9 mouse cellular contexts compared by ENCODE assay signal in genomic region chr1:190978511-190979073, GRCm38 (mm10). TPM values are rescaled to one million over a fixed set of nuclear protein-coding genes. Genes with fewer than 3 reads are reported as not detected.
DNase-seq lines count a peak whose midpoint lies in the region; ATAC-seq and TF ChIP-seq lines count a peak whose summit lies in the region.
"Had no signal": no experiment of that assay in that cellular context is flagged by ENCODE, and none has a peak within 500 bp of the region (broad histone marks: within the 10 kb centered on the region; RNA-seq: fewer than 3 reads in every experiment).

No protein-coding gene starts in this region.

- ATAC-seq in forebrain, embryonic 16.5 days: peak; percentile 73
- ATAC-seq in midbrain, postnatal 0 days (ENCODE audit: low FRiP score): peak; percentile 64

- peak overlapping the region; percentile 79 for H3K4me3 ChIP-seq in gastrocnemius, adult 2 months
- H3K4me3 ChIP-seq in forebrain, embryonic 16.5 days (replicated peaks; ENCODE audit: low read length): peak overlapping the region; percentile 93
- H3K4me3 ChIP-seq in midbrain, postnatal 0 days (ENCODE audit: low read depth, low read length): peak overlapping the region; percentile 79

- WGBS in forebrain, embryonic 16.5 days: under 1% methylated on average over 46 of the region's 46 CpGs
- WGBS in midbrain, postnatal 0 days: 2% methylated on average over 46 of the region's 46 CpGs

- peak; percentile 33 for DNase-seq in gastrocnemius, adult 2 months
- DNase-seq in gastrocnemius, postnatal 36 days: no peak
- DNase-seq in urinary bladder, postnatal 25 days (ENCODE audit: low spot score): peak; percentile 9
- no peak for DNase-seq in urinary bladder, adult 2 months (ENCODE audit: low spot score)
- DNase-seq in kidney, postnatal 14 days: peak; percentile 20
- DNase-seq in midbrain, postnatal 0 days (ENCODE audit: low spot score): peak; percentile 54
- DNase-seq in left cerebral cortex, postnatal 14 days (ENCODE audit: low spot score in 2 of 2): no peak

- no peaks in the 10 kb centered on the region for H3K9me3 ChIP-seq in forebrain, embryonic 16.5 days (ENCODE audit: control insufficient read depth, low read length)
- H3K9me3 ChIP-seq in midbrain, postnatal 0 days (ENCODE audit: low read length): no peaks in the 10 kb centered on the region

- intact Hi-C loops in gastrocnemius, adult 2 months (cut with DNase I): no loop called here
- intact Hi-C loops in gastrocnemius, postnatal 36 days (cut with DNase I): no loop called here
- intact Hi-C loops in left cerebral cortex, postnatal 14 days (cut with DNase I): no loop called here

- 0 out of 2 replicates have a peak overlapping the region, but pooled peaks have one; percentile 31 for H3K27ac ChIP-seq in gastrocnemius, adult 2 months
- H3K27ac ChIP-seq in forebrain, embryonic 16.5 days (ENCODE audit: low read length): peak overlapping the region; percentile 97
- peak overlapping the region; percentile 94 for H3K27ac ChIP-seq in midbrain, postnatal 0 days (ENCODE audit: low read depth, low read length)

- no peaks in the 10 kb centered on the region for H3K27me3 ChIP-seq in forebrain, embryonic 16.5 days (replicated peaks; ENCODE audit: control insufficient read depth, insufficient read depth, low read length)
- no peaks in the 10 kb centered on the region for H3K27me3 ChIP-seq in midbrain, postnatal 0 days (ENCODE audit: insufficient read depth, low read length)

- no peak for TF ChIP-seq CTCF in gastrocnemius, adult 2 months (IDR thresholded peaks at IDR 0.05)
- TF ChIP-seq CTCF in midbrain, postnatal 0 days (IDR thresholded peaks at IDR 0.05): no peak

- H3K4me1 ChIP-seq in forebrain, embryonic 16.5 days (replicated peaks; ENCODE audit: control insufficient read depth, insufficient read depth, low read length): peaks cover 30% of the 10 kb centered on the region
- H3K4me1 ChIP-seq in midbrain, postnatal 0 days (ENCODE audit: insufficient read depth, low read length): peaks cover 15% of the 10 kb centered on the region; the same call in 1 of the 2 replicates

- peak overlapping the region; percentile 58 for H3K4me2 ChIP-seq in forebrain, embryonic 16.5 days (ENCODE audit: low read length)
- peak overlapping the region; percentile 75 for H3K4me2 ChIP-seq in midbrain, postnatal 0 days (ENCODE audit: low read depth, low read length, poor library complexity, severe bottlenecking)

- H3K36me3 ChIP-seq in forebrain, embryonic 16.5 days (ENCODE audit: control insufficient read depth, insufficient read depth): no peaks in the 10 kb centered on the region
- H3K36me3 ChIP-seq in midbrain, postnatal 0 days (ENCODE audit: insufficient read depth, low read length): peaks cover 7% of the 10 kb centered on the region; the same call in 1 of the 2 replicates

- H3K9ac ChIP-seq in forebrain, embryonic 16.5 days (replicated peaks; ENCODE audit: low read depth, low read length): peak overlapping the region; percentile 75
- H3K9ac ChIP-seq in midbrain, postnatal 0 days (replicated peaks; ENCODE audit: low read length, poor library complexity, severe bottlenecking): peak overlapping the region; percentile 89

RNA-seq across cellular contexts. Expression of gene Vash2, which starts 0.5 kb away (rescaled TPM):
- total RNA-seq in gastrocnemius, adult 2 months (2021): under 1 TPM; 0.20 to 0.66 TPM
- under 1 TPM; 0.37 to 0.56 TPM for total RNA-seq in gastrocnemius, postnatal 36 days (2021)
- 0.56 and 0.88 TPM in 2 replicates for polyA plus RNA-seq in urinary bladder, adult 2 months (2012; rRNA removed)
- polyA plus RNA-seq in forebrain, embryonic 16.5 days (2015; fragmentation: Nextera tagmentation; extraction: Ambion mirVana): 99.9 and 109 TPM in 2 replicates
- 46.1 and 51.2 TPM in 2 replicates for total RNA-seq in midbrain, postnatal 0 days (2014; rRNA removed)
- polyA plus RNA-seq in midbrain, postnatal 0 days (2015; fragmentation: Nextera tagmentation; extraction: Ambion mirVana): 48.8 and 49.5 TPM in 2 replicates
- total RNA-seq in left cerebral cortex, postnatal 14 days (2021): 1 to 10 TPM; 3.3 to 4.4 TPM

RNA-seq across cellular contexts. Expression of gene Flvcr1, which starts 47.4 kb away (rescaled TPM):
- 10 to 100 TPM; 13.0 to 16.2 TPM for total RNA-seq in gastrocnemius, adult 2 months (2021)
- total RNA-seq in gastrocnemius, postnatal 36 days (2021): 10 to 100 TPM; 12.5 to 20.2 TPM
- 16.5 and 18.3 TPM in 2 replicates for polyA plus RNA-seq in urinary bladder, adult 2 months (2012; rRNA removed)
- 7.2 and 8.8 TPM in 2 replicates for polyA plus RNA-seq in forebrain, embryonic 16.5 days (2015; fragmentation: Nextera tagmentation; extraction: Ambion mirVana)
- total RNA-seq in midbrain, postnatal 0 days (2014; rRNA removed): 32.3 and 36.9 TPM in 2 replicates
- 8.2 and 9.2 TPM in 2 replicates for polyA plus RNA-seq in midbrain, postnatal 0 days (2015; fragmentation: Nextera tagmentation; extraction: Ambion mirVana)
- 10 to 100 TPM; 15.7 to 16.1 TPM for total RNA-seq in left cerebral cortex, postnatal 14 days (2021)

RNA-seq across cellular contexts. Expression of gene Angel2, which starts 53.7 kb away (rescaled TPM):
- total RNA-seq in gastrocnemius, adult 2 months (2021): 10 to 100 TPM; 29.3 to 29.8 TPM
- 10 to 100 TPM; 23.1 to 25.1 TPM for total RNA-seq in gastrocnemius, postnatal 36 days (2021)
- polyA plus RNA-seq in urinary bladder, adult 2 months (2012; rRNA removed): 45.3 and 50.5 TPM in 2 replicates
- polyA plus RNA-seq in forebrain, embryonic 16.5 days (2015; fragmentation: Nextera tagmentation; extraction: Ambion mirVana): 60.3 and 72.0 TPM in 2 replicates
- total RNA-seq in midbrain, postnatal 0 days (2014; rRNA removed): 31.4 and 40.1 TPM in 2 replicates
- 40.4 and 41.6 TPM in 2 replicates for polyA plus RNA-seq in midbrain, postnatal 0 days (2015; fragmentation: Nextera tagmentation; extraction: Ambion mirVana)
- 10 to 100 TPM; 53.5 to 55.3 TPM for total RNA-seq in left cerebral cortex, postnatal 14 days (2021)

RNA-seq across cellular contexts. Expression of gene Spata45, which starts 57.8 kb away (rescaled TPM):
- total RNA-seq in gastrocnemius, adult 2 months (2021): not detected
- total RNA-seq in gastrocnemius, postnatal 36 days (2021): not detected
- not detected in 2 replicates for polyA plus RNA-seq in urinary bladder, adult 2 months (2012; rRNA removed)
- not detected in 2 replicates for polyA plus RNA-seq in forebrain, embryonic 16.5 days (2015; fragmentation: Nextera tagmentation; extraction: Ambion mirVana)
- not detected in 2 replicates for total RNA-seq in midbrain, postnatal 0 days (2014; rRNA removed)
- not detected in 2 replicates for polyA plus RNA-seq in midbrain, postnatal 0 days (2015; fragmentation: Nextera tagmentation; extraction: Ambion mirVana)
- not detected for total RNA-seq in left cerebral cortex, postnatal 14 days (2021)
- total RNA-seq: left cerebral cortex, postnatal 36 days had no signal

Comparison
In these comparisons a context has a peak if more than half of its experiments do, and no peak if none do; other contexts are left out.
1. DNase-seq: peak in gastrocnemius, adult 2 months (single experiment), urinary bladder, postnatal 25 days (single experiment), kidney, postnatal 14 days (single experiment) and midbrain, postnatal 0 days (single experiment); none in gastrocnemius, postnatal 36 days (0 of 2), urinary bladder, adult 2 months (single experiment) and left cerebral cortex, postnatal 14 days (0 of 2).
2. H3K27ac ChIP-seq: peak in every context shown above with its lines; median percentile 97 in forebrain, embryonic 16.5 days; 94 in midbrain, postnatal 0 days; 31 in gastrocnemius, adult 2 months.
3. Peak in every context shown above with its lines, with median percentiles within 50 percentile points of each other: H3K4me3 ChIP-seq.